Mouse (Mus musculus): Measurements from ENCODE around the gene Trp53rka. TPM values are rescaled to one million over a fixed set of nuclear protein-coding genes. Genes with fewer than 3 reads are reported as not detected.
"Not testable (repeated sequence)": the region's sequence is repeated elsewhere in the genome, so short reads cannot be mapped to it uniquely, and the experiment has no call there.

Trp53rka gene
- 7.2 and 10.8 TPM in 2 replicates for polyA plus RNA-seq (2011; ENCODE audit: insufficient read depth, insufficient read length, low replicate concordance, missing spikeins)

DNA sequence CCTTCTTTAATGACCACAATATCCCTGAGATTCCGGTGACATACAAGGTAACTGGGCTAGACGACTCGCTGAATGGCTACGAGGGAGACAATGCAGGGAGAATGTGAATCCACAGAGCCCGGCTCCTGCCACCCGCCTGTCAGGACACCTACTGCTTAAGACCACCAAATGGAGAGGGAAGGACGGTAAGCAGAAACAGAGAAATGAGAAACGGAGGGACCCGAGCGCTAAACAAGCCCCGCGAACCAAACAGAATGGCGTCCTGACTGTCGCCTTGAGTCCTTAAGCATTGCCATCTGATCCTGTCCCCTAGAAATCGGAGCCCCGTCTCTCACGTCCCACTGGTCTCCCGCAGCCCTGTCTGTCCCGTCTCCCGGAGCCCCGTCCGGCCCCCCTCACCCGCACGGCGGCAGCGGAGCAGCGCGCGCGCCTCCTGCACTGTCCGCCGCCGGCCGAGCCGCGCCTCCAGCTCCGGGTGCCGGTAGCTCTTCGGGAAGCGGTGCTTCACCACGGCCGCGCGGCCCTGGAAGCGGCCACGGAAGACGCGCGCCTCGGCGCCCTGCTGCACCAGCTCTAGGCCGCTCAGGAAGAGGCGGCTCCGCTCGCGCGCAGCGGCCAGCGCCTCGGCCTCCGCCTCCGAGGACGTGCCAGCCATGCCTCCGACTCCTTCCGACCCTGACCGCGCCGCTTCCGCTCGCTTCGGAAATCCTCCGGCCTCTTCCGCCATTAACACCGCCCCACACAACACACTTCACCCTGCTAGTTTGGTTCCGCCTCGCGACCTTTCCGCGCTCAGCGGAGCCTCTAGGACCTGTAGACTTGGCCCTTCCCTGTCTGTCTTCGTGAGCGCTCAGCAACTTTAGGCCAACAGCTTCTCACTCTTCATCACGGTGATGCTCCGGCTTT is at the start of gene Trp53rka:
TSS of gene Trp53rka (minus strand) at position 677 of the 906 bp plus-strand sequence.
- no peak for TF ChIP-seq CTCF (IDR thresholded peaks at IDR 0.05; ENCODE audit: control insufficient read depth, insufficient read depth, low read length)
- TF ChIP-seq POLR2A (IDR thresholded peaks at IDR 0.05; ENCODE audit: borderline replicate concordance, control insufficient read depth, low read depth, low read length): peak; percentile 63; the same call in 1 of the 2 replicates
- Histone ChIP-seq H3K4me3 (replicated peaks; ENCODE audit: control insufficient read depth, low read depth, low read length) (peak within 1 kb of the TSS; percentile 67), H3K4me1 (ENCODE audit: control insufficient read depth, insufficient read depth, low read length) (no peaks in the 10 kb centered on the region; the same call in 1 of the 2 replicates), H3K27ac (ENCODE audit: control insufficient read depth, insufficient read depth, low read depth, low read length, poor library complexity) (peak within 1 kb of the TSS; percentile 47; the same call in 1 of the 2 replicates)
- WGBS: under 1% methylated on average over 84 of the region's 84 CpGs

DNA sequence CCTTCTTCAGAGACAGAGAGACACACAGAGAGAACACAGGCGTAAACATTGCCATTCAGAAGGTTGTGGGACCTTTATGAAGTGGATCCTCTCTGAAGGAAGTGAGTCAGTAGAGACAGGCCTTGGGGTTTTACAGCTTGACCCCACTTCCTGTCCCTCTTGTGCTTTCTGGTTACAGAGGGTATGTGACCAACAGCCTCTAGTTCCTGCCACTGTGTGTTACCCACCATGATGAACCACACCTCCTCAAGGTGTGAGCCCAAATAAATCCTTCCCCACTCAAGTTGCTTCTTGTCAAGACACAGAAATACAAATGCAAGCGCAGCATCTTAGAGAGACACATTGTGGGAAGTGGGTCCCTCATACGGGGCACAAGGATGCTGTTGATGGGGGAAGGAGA is 47.9 kb upstream of the Trp53rka start:
- TF ChIP-seq POLR2A (IDR thresholded peaks at IDR 0.05; ENCODE audit: borderline replicate concordance, control insufficient read depth, low read depth, low read length) (no peak), CTCF (IDR thresholded peaks at IDR 0.05; ENCODE audit: control insufficient read depth, insufficient read depth, low read length) (no peak)
- WGBS: 63% methylated on average over 3 of the region's 3 CpGs
- no peak overlapping the region for H3K4me3 ChIP-seq (replicated peaks; ENCODE audit: control insufficient read depth, low read depth, low read length)
- no peak overlapping the region for H3K27ac ChIP-seq (ENCODE audit: control insufficient read depth, insufficient read depth, low read depth, low read length, poor library complexity)
- no peaks in the 10 kb centered on the region for H3K4me1 ChIP-seq (ENCODE audit: control insufficient read depth, insufficient read depth, low read length)

DNA sequence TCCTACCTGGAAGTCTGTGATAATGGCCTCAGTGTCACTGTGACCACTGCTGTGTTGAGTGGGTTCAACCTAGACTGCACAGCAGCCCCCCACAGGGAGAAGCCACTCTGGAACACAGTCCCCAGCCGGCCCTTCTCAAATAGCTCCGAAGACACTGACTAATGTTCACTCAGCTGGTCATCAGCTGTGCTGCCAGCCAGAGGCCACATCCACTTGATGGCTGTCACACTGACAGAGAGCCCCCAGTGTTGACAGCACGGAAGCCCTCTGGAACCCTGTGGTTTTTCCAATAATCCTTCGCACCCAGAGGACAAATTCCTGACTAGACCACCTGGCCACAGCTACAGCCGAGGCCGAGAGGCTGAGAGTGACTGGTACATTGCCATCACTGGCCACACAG is 40.7 kb upstream of the Trp53rka start:
- TF ChIP-seq POLR2A (IDR thresholded peaks at IDR 0.05; ENCODE audit: borderline replicate concordance, control insufficient read depth, low read depth, low read length) (no peak), CTCF (IDR thresholded peaks at IDR 0.05; ENCODE audit: control insufficient read depth, insufficient read depth, low read length) (no peak)
- Histone ChIP-seq H3K4me3 (replicated peaks; ENCODE audit: control insufficient read depth, low read depth, low read length) (no peak overlapping the region), H3K27ac (ENCODE audit: control insufficient read depth, insufficient read depth, low read depth, low read length, poor library complexity) (no peak overlapping the region), H3K4me1 (ENCODE audit: control insufficient read depth, insufficient read depth, low read length) (no peaks in the 10 kb centered on the region)
- WGBS: 83% methylated on average over 6 of the region's 6 CpGs

DNA sequence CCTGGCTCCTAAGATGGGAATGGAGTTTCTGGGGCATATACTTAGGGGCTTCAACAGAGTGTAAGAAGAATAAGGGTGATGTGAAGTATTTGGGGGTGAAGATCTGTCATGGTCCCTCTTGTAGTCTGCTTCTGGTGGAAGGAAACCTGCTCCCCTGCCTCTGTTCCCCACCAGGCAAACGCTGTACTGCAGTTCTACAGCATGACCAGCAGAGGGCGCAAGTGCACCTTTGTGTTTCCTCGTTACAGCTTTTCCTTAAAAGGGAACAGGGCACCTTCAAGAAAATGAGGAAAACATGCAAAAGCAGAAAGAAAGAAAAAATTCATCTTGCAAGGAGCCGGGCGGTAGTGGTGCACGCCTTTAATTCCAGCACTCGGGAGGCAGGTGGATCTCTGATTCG is 36.0 kb upstream of the Trp53rka start:
- no peak overlapping the region for H3K27ac ChIP-seq (ENCODE audit: control insufficient read depth, insufficient read depth, low read depth, low read length, poor library complexity)
- TF ChIP-seq CTCF (IDR thresholded peaks at IDR 0.05; ENCODE audit: control insufficient read depth, insufficient read depth, low read length) (peak; percentile 91), POLR2A (IDR thresholded peaks at IDR 0.05; ENCODE audit: borderline replicate concordance, control insufficient read depth, low read depth, low read length) (no peak)
- 18% methylated on average over 8 of the region's 8 CpGs for WGBS
- no peak overlapping the region for H3K4me3 ChIP-seq (replicated peaks; ENCODE audit: control insufficient read depth, low read depth, low read length)
- no peaks in the 10 kb centered on the region for H3K4me1 ChIP-seq (ENCODE audit: control insufficient read depth, insufficient read depth, low read length)

DNA sequence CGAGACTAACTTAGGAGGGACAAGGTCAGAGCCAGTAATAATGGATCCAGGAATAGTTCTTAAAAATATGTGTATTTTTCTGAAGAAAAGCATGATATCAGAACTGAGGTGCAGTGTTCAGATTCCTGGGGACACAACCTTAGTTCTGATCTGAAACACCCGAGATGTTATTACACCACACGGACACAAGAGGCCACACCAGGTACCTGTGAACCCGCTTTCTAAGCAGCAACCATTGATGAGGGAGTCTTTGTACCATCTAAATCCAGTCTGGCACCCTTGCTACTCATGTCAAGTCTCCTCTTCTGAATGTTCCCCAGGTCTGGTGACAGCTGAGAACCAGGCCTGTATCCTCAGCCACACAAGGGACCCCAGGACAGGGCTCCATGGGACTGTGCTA is 32.5 kb upstream of the Trp53rka start:
- Histone ChIP-seq H3K4me1 (ENCODE audit: control insufficient read depth, insufficient read depth, low read length) (no peaks in the 10 kb centered on the region), H3K27ac (ENCODE audit: control insufficient read depth, insufficient read depth, low read depth, low read length, poor library complexity) (no peak overlapping the region), H3K4me3 (replicated peaks; ENCODE audit: control insufficient read depth, low read depth, low read length) (no peak overlapping the region)
- no peak for TF ChIP-seq POLR2A (IDR thresholded peaks at IDR 0.05; ENCODE audit: borderline replicate concordance, control insufficient read depth, low read depth, low read length)
- TF ChIP-seq CTCF (IDR thresholded peaks at IDR 0.05; ENCODE audit: control insufficient read depth, insufficient read depth, low read length): no peak
- 30% methylated on average over 4 of the region's 4 CpGs for WGBS

GRCm38 (mm10) chr2:165515178-165515728 is 22.1 kb upstream of the Trp53rka start:
- Histone ChIP-seq H3K4me3 (replicated peaks; ENCODE audit: control insufficient read depth, low read depth, low read length) (no peak overlapping the region), H3K4me1 (ENCODE audit: control insufficient read depth, insufficient read depth, low read length) (no peaks in the 10 kb centered on the region), H3K27ac (ENCODE audit: control insufficient read depth, insufficient read depth, low read depth, low read length, poor library complexity) (no peak overlapping the region)
- TF ChIP-seq CTCF (IDR thresholded peaks at IDR 0.05; ENCODE audit: control insufficient read depth, insufficient read depth, low read length) (no peak), POLR2A (IDR thresholded peaks at IDR 0.05; ENCODE audit: borderline replicate concordance, control insufficient read depth, low read depth, low read length) (no peak)
- 93% methylated on average over 20 of the region's 20 CpGs for WGBS

- TF ChIP-seq POLR2A (IDR thresholded peaks at IDR 0.05; ENCODE audit: borderline replicate concordance, control insufficient read depth, low read depth, low read length): no peak
- TF ChIP-seq CTCF (IDR thresholded peaks at IDR 0.05; ENCODE audit: control insufficient read depth, insufficient read depth, low read length): no peak
- Histone ChIP-seq H3K27ac (ENCODE audit: control insufficient read depth, insufficient read depth, low read depth, low read length, poor library complexity) (no peak overlapping the region), H3K4me1 (ENCODE audit: control insufficient read depth, insufficient read depth, low read length) (no peaks in the 10 kb centered on the region), H3K4me3 (replicated peaks; ENCODE audit: control insufficient read depth, low read depth, low read length) (no peak overlapping the region)
- WGBS: 58% methylated on average over 11 of the region's 11 CpGs
Observed at GRCm38 (mm10) chr2:165512870-165513600, 19.9 kb upstream of the Trp53rka start.

GRCm38 (mm10) chr2:165512426-165512825 is 19.3 kb upstream of the Trp53rka start:
- no peaks in the 10 kb centered on the region for H3K4me1 ChIP-seq (ENCODE audit: control insufficient read depth, insufficient read depth, low read length)
- H3K27ac ChIP-seq (ENCODE audit: control insufficient read depth, insufficient read depth, low read depth, low read length, poor library complexity): no peak overlapping the region
- TF ChIP-seq CTCF (IDR thresholded peaks at IDR 0.05; ENCODE audit: control insufficient read depth, insufficient read depth, low read length) (no peak), POLR2A (IDR thresholded peaks at IDR 0.05; ENCODE audit: borderline replicate concordance, control insufficient read depth, low read depth, low read length) (no peak)
- 52% methylated on average over 7 of the region's 7 CpGs for WGBS
- H3K4me3 ChIP-seq (replicated peaks; ENCODE audit: control insufficient read depth, low read depth, low read length): no peak overlapping the region

DNA sequence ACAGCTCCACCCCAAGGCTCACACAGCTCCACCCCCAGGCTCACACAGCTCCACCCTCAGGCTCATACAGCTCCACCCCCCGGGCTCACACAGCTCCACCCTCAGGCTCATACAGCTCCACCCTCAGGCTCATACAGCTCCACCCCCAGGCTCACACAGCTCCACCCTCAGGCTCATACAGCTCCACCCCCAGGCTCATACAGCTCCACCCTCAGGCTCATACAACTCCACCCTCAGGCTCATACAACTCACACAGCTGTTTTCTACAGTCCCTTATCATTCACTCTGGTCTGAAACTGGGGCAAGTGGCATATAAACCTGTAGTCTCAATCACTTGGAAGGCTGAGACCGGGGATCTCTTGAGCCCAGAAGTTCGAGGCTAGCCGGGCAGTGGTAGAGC is 18.4 kb upstream of the Trp53rka start:
- not testable (repeated sequence) for H3K27ac ChIP-seq (ENCODE audit: control insufficient read depth, insufficient read depth, low read depth, low read length, poor library complexity); H3K4me3 ChIP-seq (replicated peaks; ENCODE audit: control insufficient read depth, low read depth, low read length); H3K4me1 ChIP-seq (ENCODE audit: control insufficient read depth, insufficient read depth, low read length)
- WGBS: 79% methylated on average over 4 of the region's 4 CpGs

DNA sequence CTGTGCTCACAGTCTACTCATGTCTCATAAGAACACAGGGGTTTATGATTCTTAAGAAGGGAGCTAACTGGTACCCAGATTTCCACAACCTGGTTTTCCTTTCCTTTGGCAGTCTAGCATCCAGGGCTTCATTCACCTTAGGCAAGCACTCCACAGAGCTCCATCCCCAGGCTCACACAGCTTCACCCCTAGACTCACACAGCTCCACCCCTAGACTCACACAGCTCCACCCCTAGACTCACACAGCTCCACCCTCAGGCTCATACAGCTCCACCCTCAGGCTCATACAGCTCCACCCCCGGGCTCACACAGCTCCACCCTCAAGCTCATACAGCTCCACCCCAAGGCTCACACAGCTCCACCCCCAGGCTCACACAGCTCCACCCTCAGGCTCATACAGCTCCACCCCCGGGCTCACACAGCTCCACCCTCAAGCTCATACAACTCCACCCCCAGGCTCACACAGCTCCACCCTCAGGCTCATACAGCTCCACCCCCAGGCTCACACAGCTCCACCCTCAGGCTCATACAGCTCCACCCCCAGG is 17.9 kb upstream of the Trp53rka start:
- H3K4me1 ChIP-seq (ENCODE audit: control insufficient read depth, insufficient read depth, low read length); H3K27ac ChIP-seq (ENCODE audit: control insufficient read depth, insufficient read depth, low read depth, low read length, poor library complexity); H3K4me3 ChIP-seq (replicated peaks; ENCODE audit: control insufficient read depth, low read depth, low read length): not testable (repeated sequence)
- WGBS: 67% methylated on average over 2 of the region's 2 CpGs
